Mouse (Mus musculus): Measurements from ENCODE around the gene Dctn3.

GRCm38 (mm10) chr4:41670836-41671235 lies 52.1 kb downstream of the Dctn3 start:
- TF ChIP-seq MAFK (IDR thresholded peaks at IDR 0.05; ENCODE audit: borderline replicate concordance, low read depth, low read length) (no peak), CTCF (IDR thresholded peaks at IDR 0.05 in 2 of 3, conservative IDR thresholded peaks at IDR 0.05 in 1 of 3; ENCODE audit: control insufficient read depth in 1 of 3, insufficient read depth in 1 of 3, low read depth in 2 of 3, low read length in 3 of 3, poor library complexity in 1 of 3, severe bottlenecking in 1 of 3) (no peak), POLR2A (IDR thresholded peaks at IDR 0.05; ENCODE audit: control insufficient read depth in 1 of 2, insufficient read depth in 1 of 2, low read depth in 1 of 2, low read length in 2 of 2, poor library complexity in 1 of 2) (no peak), CHD2 (IDR thresholded peaks at IDR 0.05; ENCODE audit: low read length) (no peak), GATA1 (IDR thresholded peaks at IDR 0.05; ENCODE audit: low read depth, low read length) (no peak), TBP (IDR thresholded peaks at IDR 0.05; ENCODE audit: low read depth, low read length) (no peak), RCOR1 (IDR thresholded peaks at IDR 0.05; ENCODE audit: low read depth, low read length) (no peak), TCF12 (IDR thresholded peaks at IDR 0.05; ENCODE audit: low read depth, low read length) (no peak), MAX (IDR thresholded peaks at IDR 0.05; ENCODE audit: low read length) (no peak), CHD1 (IDR thresholded peaks at IDR 0.05; ENCODE audit: low read depth, low read length) (no peak)
